Mouse (Mus musculus) testis, postnatal 14 days (tissue): ENCODE results near the gene Olfr538.
"Not testable (repeated sequence)": the region's sequence is repeated elsewhere in the genome, so short reads cannot be mapped to it uniquely, and the experiment has no call there.

ENCODE experiments used
- DNase-seq: peaks from one replicate; pipeline ENCODE4 v3.0.0; 2021; ENCODE audit warnings: low spot score

Olfr538 gene

GRCm38 (mm10) chr7:140567586-140567985 lies at the start of gene Olfr538:
Gene Olfr538, plus strand, starts transcription at chr7:140567886.
- no peak for DNase-seq

GRCm38 (mm10) chr7:140539746-140540145 lies 27.9 kb upstream of the Olfr538 start:
- no peak for DNase-seq

- DNase-seq: not testable (repeated sequence)
These were observed 33.3 kb downstream of the Olfr538 start, which contains the start of gene Olfr46 for GRCm38 (mm10) chr7:140600969-140601368. Gene Olfr46, plus strand, starts transcription at chr7:140601269.
